Mouse (Mus musculus): ENCODE results near the gene Nat8.

DNA sequence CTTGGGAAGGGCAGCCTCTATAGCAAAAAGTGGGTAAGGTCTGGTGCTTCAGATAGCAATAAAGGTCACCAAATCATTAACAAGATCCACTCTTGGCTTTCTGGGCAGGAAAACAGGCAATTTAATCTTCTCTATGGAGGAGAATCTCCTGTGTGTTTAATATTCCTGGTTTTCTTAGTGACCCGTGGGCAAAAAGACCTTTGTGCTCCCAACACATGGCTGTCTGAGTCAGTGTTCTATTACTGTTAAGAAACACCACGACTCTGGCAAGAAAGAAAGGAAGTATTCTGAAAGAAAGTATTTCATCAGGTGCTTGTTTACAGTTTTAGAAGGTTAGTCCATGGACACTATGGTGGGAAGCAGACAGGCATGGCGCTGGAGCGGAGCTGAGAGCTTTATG is 9.6 kb downstream of the Nat8 start:
- no peak for TF ChIP-seq FLI1 (IDR thresholded peaks at IDR 0.05; ENCODE audit: low read length)
- no peak for TF ChIP-seq GATA1 (IDR thresholded peaks at IDR 0.05; ENCODE audit: borderline replicate concordance, low read length)
